Mouse (Mus musculus) stomach, embryonic 16.5 days (tissue): Measurements from ENCODE around the gene Scoc. TPM values are rescaled to one million over a fixed set of nuclear protein-coding genes. Genes with fewer than 3 reads are reported as not detected.

Experiments
- ATAC-seq: fragments of 200-750 bp; cut with Nextera tagmentation; 2 replicates; pipeline ENCODE4 v1.8.0; 2017; ENCODE audit warnings: moderate number of reproducible peaks, moderate TSS enrichment; ENCODE audit not compliant: insufficient read depth, low FRiP score
- H3K27ac ChIP-seq: fragments of 300-500 bp; sonication (generic); 2 replicates; pipeline ENCODE4 v1.5.1; 2014; ENCODE audit warnings: low read length
- H3K27me3 ChIP-seq: fragments of 300-500 bp; sonication (generic); 2 replicates; pipeline ENCODE4 v1.6.1; 2014; ENCODE audit warnings: low read length, control low read depth, mixed read lengths; ENCODE audit not compliant: control insufficient read depth, insufficient read depth
- H3K36me3 ChIP-seq: fragments of 300-500 bp; sonication (generic); 2 replicates; pipeline ENCODE4 v1.6.1; 2014; ENCODE audit warnings: low read length; ENCODE audit not compliant: control insufficient read depth, insufficient read depth
- H3K4me1 ChIP-seq: fragments of 300-500 bp; sonication (generic); 2 replicates; pipeline ENCODE4 v1.6.1; 2014; ENCODE audit warnings: low read length, control low read depth, mixed read lengths; ENCODE audit not compliant: control insufficient read depth, insufficient read depth
- H3K4me2 ChIP-seq: fragments of 300-500 bp; sonication (generic); 2 replicates; pipeline ENCODE4 v1.6.1; 2014; ENCODE audit warnings: low read depth, low read length, mixed read lengths
- H3K4me3 ChIP-seq: fragments of 300-500 bp; sonication (generic); replicated peaks from 2 replicates; pipeline ENCODE4 v1.5.1; 2014; ENCODE audit warnings: mild to moderate bottlenecking, low read length
- H3K9ac ChIP-seq: fragments of 300-500 bp; sonication (generic); 2 replicates; pipeline ENCODE4 v1.6.1; 2014; ENCODE audit warnings: low read length
- H3K9me3 ChIP-seq: fragments of 300-500 bp; sonication (generic); replicated peaks from 2 replicates; pipeline ENCODE4 v1.6.1; 2016; ENCODE audit warnings: low read length, control low read depth; ENCODE audit not compliant: control insufficient read depth
- WGBS: fragments of 180-500 bp; shearing (Covaris S2); extraction: QIAGEN DNeasy Blood & Tissue Kit; methylation state at CpG from one replicate; pipeline ENCODE4 v1.1.7; 2014; 5-methylcytosine and 5-hydroxymethylcytosine counted together
- polyA plus RNA-seq: library from polyadenylated mRNA; unstranded; fragments of >200 nt; fragmentation: Nextera tagmentation; extraction: Ambion mirVana; gene quantifications from 2 replicates; pipeline ENCODE4 v1.2.1, GENCODE M21; 2015

The Scoc gene
- polyA plus RNA-seq, 1 experiment from 2014 or later, result 98.3 TPM

- Histone ChIP-seq H3K9ac (no peak overlapping the region), H3K36me3 (no peaks in the 10 kb centered on the region), H3K27ac (no peak overlapping the region), H3K4me1 (no peaks in the 10 kb centered on the region), H3K9me3 (no peaks in the 10 kb centered on the region), H3K4me2 (no peak overlapping the region), H3K27me3 (no peaks in the 10 kb centered on the region), H3K4me3 (no peak overlapping the region)
- no peak for ATAC-seq
- 94% methylated on average over 15 of the region's 15 CpGs for WGBS
Observed at GRCm38 (mm10) chr8:83416878-83417277, 41.3 kb downstream of the Scoc start.

- no peak overlapping the region for H3K4me2 ChIP-seq
- H3K4me1 ChIP-seq, result no peaks in the 10 kb centered on the region
- H3K27me3 ChIP-seq, result no peaks in the 10 kb centered on the region
- no peak overlapping the region for H3K9ac ChIP-seq
- no peak overlapping the region for H3K27ac ChIP-seq
- no peaks in the 10 kb centered on the region for H3K9me3 ChIP-seq
- ATAC-seq, result no peak
- 78% methylated on average over 7 of the region's 7 CpGs for WGBS
- no peak overlapping the region for H3K4me3 ChIP-seq
- H3K36me3 ChIP-seq, result no peaks in the 10 kb centered on the region
Observed at GRCm38 (mm10) chr8:83408496-83408895, 49.7 kb downstream of the Scoc start.

- Histone ChIP-seq H3K4me3 (no peak overlapping the region), H3K27me3 (no peaks in the 10 kb centered on the region), H3K27ac (no peak overlapping the region), H3K4me1 (no peaks in the 10 kb centered on the region), H3K9me3 (no peaks in the 10 kb centered on the region), H3K4me2 (no peak overlapping the region), H3K9ac (no peak overlapping the region), H3K36me3 (no peaks in the 10 kb centered on the region)
- 43% methylated on average over 6 of the region's 6 CpGs for WGBS
- ATAC-seq, result no peak
Observed at GRCm38 (mm10) chr8:83406836-83407235, 51.4 kb downstream of the Scoc start.

GRCm38 (mm10) chr8:83405548-83405947 is 52.6 kb downstream of the Scoc start:
- Histone ChIP-seq H3K9me3 (no peaks in the 10 kb centered on the region), H3K27ac (no peak overlapping the region), H3K9ac (no peak overlapping the region), H3K4me1 (no peaks in the 10 kb centered on the region), H3K4me3 (no peak overlapping the region), H3K27me3 (no peaks in the 10 kb centered on the region), H3K4me2 (no peak overlapping the region), H3K36me3 (no peaks in the 10 kb centered on the region)
- WGBS, result 62% methylated on average over 10 of the region's 10 CpGs
- ATAC-seq, result no peak

- no peaks in the 10 kb centered on the region for H3K36me3 ChIP-seq
- no peak overlapping the region for H3K27ac ChIP-seq
- H3K9me3 ChIP-seq, result no peaks in the 10 kb centered on the region
- H3K27me3 ChIP-seq, result no peaks in the 10 kb centered on the region
- no peak overlapping the region for H3K4me2 ChIP-seq
- no peak for ATAC-seq
- no peak overlapping the region for H3K4me3 ChIP-seq
- no peak overlapping the region for H3K9ac ChIP-seq
- H3K4me1 ChIP-seq, result no peaks in the 10 kb centered on the region
- WGBS, result 64% methylated on average over 4 of the region's 4 CpGs
Observed at GRCm38 (mm10) chr8:83397726-83398125, 60.5 kb downstream of the Scoc start.

GRCm38 (mm10) chr8:83396680-83397079 is 61.5 kb downstream of the Scoc start:
- Histone ChIP-seq H3K9ac (no peak overlapping the region), H3K4me2 (no peak overlapping the region), H3K27ac (no peak overlapping the region), H3K27me3 (no peaks in the 10 kb centered on the region), H3K36me3 (no peaks in the 10 kb centered on the region), H3K4me1 (no peaks in the 10 kb centered on the region), H3K4me3 (no peak overlapping the region), H3K9me3 (no peaks in the 10 kb centered on the region)
- ATAC-seq, result 0 out of 2 replicates have a peak, but pooled peaks have one; percentile 60
- 61% methylated on average over 6 of the region's 6 CpGs for WGBS

- Histone ChIP-seq H3K4me1 (0 out of 2 replicates have a peak, but pooled peaks cover 3% of the 10 kb centered on the region), H3K36me3 (no peaks in the 10 kb centered on the region), H3K4me3 (no peak overlapping the region), H3K9ac (no peak overlapping the region), H3K27ac (no peak overlapping the region), H3K4me2 (no peak overlapping the region), H3K9me3 (no peaks in the 10 kb centered on the region), H3K27me3 (peaks cover 15% of the 10 kb centered on the region)
- ATAC-seq, result no peak
- 85% methylated on average over 5 of the region's 5 CpGs for WGBS
Observed at GRCm38 (mm10) chr8:83394325-83394724, 63.9 kb downstream of the Scoc start.

GRCm38 (mm10) chr8:83392521-83392920 is 65.7 kb downstream of the Scoc start:
- Histone ChIP-seq H3K4me1 (0 out of 2 replicates have a peak, but pooled peaks cover 3% of the 10 kb centered on the region), H3K27me3 (peaks cover 17% of the 10 kb centered on the region), H3K36me3 (no peaks in the 10 kb centered on the region), H3K27ac (no peak overlapping the region), H3K4me2 (no peak overlapping the region), H3K9ac (no peak overlapping the region), H3K9me3 (no peaks in the 10 kb centered on the region), H3K4me3 (no peak overlapping the region)
- no peak for ATAC-seq
- WGBS, result 70% methylated on average over 1 of the region's 1 CpGs

- 5% methylated on average over 14 of the region's 14 CpGs for WGBS
- Histone ChIP-seq H3K27ac (no peak overlapping the region), H3K27me3 (peaks cover 17% of the 10 kb centered on the region), H3K9ac (peak overlapping the region; percentile 49; the same call in 1 of the 2 replicates), H3K9me3 (no peaks in the 10 kb centered on the region), H3K4me3 (peak overlapping the region; percentile 42), H3K4me2 (peak overlapping the region; percentile 61), H3K4me1 (0 out of 2 replicates have a peak, but pooled peaks cover 3% of the 10 kb centered on the region), H3K36me3 (no peaks in the 10 kb centered on the region)
- no peak for ATAC-seq
Observed at GRCm38 (mm10) chr8:83390006-83390701, 68.0 kb downstream of the Scoc start.
